Mouse (Mus musculus) T-helper 2 cell (primary cell): ENCODE measurements around the gene Trim11.

Experiments
- in situ Hi-C: fragments of 300-600 bp; cut with MboI, MseI; formaldehyde crosslinking; loops from one replicate; pipeline ENCODE4 v1.15.1; 2025; ENCODE audit warnings: high pct_unique_total_duplicates

Gene Trim11

DNA sequence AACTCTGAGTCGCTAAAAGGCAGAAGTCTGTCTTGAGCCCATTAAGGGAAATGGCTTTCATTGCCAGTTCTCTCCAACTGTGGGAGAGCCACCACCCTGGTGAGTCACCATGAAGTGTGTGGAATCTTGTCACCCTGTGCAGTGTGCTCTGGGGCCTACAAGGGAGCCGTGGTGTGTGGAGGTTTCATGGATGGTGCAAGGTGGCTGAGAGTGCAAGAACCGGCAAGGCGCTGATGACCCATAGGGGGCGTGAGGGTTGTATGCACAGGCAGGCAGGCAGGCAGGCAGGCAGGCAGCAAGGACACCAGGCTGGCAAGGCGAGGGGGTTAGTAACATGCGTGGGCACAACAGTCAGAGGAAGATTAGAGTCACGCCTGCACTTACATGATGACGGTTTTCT is 37.2 kb downstream of the Trim11 start:
- in situ Hi-C loops, result loop anchor here (5.0 kb wide), 1 partner anchor 247 kb away; no protein-coding TSS in a partner anchor

- in situ Hi-C loops, result no loop called here
Measured at GRCm38 (mm10) chr11:59026411-59026810, 48.5 kb downstream of the Trim11 start.

GRCm38 (mm10) chr11:59029003-59029402 is 51.1 kb downstream of the Trim11 start:
- in situ Hi-C loops, result no loop called here
